Mouse (Mus musculus) erythroblast, embryonic 14.5 days (primary cell): ENCODE measurements around the gene 2010300C02Rik.

ENCODE experiments used
- GATA1 ChIP-seq: IDR thresholded peaks from 2 replicates; pipeline ENCODE4 v1.6.1; 2012; ENCODE audit warnings: low read length, inconsistent platforms, mixed read lengths
- TAL1 ChIP-seq: IDR thresholded peaks from 3 replicates; pipeline ENCODE4 v1.6.1; 2012; ENCODE audit warnings: low read length, inconsistent platforms, mixed read lengths

- TF ChIP-seq GATA1, result no peak
- no peak for TF ChIP-seq TAL1
These were observed 76.0 kb downstream of the 2010300C02Rik start for GRCm38 (mm10) chr1:37643794-37644365.
